Mouse (Mus musculus): ENCODE results near the gene Snx32. TPM values are rescaled to one million over a fixed set of nuclear protein-coding genes. Genes with fewer than 3 reads are reported as not detected.
A peak's percentile ranks its signal among the peaks of the same experiment; 100 is the strongest.

Gene Snx32
- polyA plus RNA-seq, 1 experiment from 2014 or later, result 8.7 TPM

DNA sequence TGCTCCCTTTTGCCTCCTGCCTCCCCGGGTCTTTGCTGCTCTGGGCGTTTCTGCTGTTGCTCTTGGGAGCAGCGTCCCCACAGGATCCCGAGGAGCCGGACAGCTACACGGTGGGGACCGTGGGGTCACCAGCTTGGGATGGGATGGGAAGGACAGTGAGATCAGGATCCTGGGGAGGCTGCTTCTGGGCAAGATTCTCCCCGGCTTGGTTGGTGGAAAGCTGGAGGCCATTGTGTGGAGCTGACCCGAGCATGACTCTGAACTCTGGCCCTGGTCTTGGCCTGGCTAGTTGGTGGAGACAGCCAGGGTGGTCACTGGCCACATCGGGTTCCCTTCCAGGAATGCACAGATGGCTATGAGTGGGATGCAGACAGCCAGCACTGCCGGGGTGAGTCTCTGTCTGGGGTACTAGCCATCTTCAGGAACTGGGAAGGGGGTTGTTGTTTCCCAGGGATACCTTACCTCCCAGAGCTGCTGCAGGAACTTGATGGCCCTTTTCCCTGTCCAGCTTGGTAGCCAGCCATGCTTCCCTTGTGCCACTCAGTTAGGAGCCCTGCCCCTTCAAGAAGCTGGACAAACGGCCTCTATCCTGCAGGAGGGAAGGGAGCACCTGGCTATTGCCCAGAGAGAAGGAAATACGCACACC lies 35.1 kb downstream of the Snx32 start:
- Histone ChIP-seq H3K36me3 (replicated peaks; ENCODE audit: control insufficient read depth, insufficient read depth, low read depth, low read length) (no peaks in the 10 kb centered on the region), H3K4me3 (ENCODE audit: low read depth, low read length) (peak overlapping the region; percentile 67), H3K9ac (replicated peaks; ENCODE audit: low read length) (peak overlapping the region; percentile 86), H3K9me3 (replicated peaks; ENCODE audit: control insufficient read depth, low read length) (no peaks in the 10 kb centered on the region), H3K4me2 (ENCODE audit: low read depth, low read length) (peak overlapping the region; percentile 79), H3K4me1 (ENCODE audit: control insufficient read depth, insufficient read depth, low read length) (no peaks in the 10 kb centered on the region), H3K27me3 (ENCODE audit: control insufficient read depth, insufficient read depth, low read length) (no peaks in the 10 kb centered on the region), H3K27ac (replicated peaks; ENCODE audit: low read depth, low read length) (peak overlapping the region; percentile 82)
- DNase-seq (ENCODE audit: low spot score) (no peak), ATAC-seq (replicated peaks; ENCODE audit: insufficient number of reproducible peaks, low FRiP score, low TSS enrichment, low read depth) (peak; percentile 10; the same call in 1 of the 2 replicates)
- WGBS, result 17% methylated on average over 13 of the region's 13 CpGs

DNA sequence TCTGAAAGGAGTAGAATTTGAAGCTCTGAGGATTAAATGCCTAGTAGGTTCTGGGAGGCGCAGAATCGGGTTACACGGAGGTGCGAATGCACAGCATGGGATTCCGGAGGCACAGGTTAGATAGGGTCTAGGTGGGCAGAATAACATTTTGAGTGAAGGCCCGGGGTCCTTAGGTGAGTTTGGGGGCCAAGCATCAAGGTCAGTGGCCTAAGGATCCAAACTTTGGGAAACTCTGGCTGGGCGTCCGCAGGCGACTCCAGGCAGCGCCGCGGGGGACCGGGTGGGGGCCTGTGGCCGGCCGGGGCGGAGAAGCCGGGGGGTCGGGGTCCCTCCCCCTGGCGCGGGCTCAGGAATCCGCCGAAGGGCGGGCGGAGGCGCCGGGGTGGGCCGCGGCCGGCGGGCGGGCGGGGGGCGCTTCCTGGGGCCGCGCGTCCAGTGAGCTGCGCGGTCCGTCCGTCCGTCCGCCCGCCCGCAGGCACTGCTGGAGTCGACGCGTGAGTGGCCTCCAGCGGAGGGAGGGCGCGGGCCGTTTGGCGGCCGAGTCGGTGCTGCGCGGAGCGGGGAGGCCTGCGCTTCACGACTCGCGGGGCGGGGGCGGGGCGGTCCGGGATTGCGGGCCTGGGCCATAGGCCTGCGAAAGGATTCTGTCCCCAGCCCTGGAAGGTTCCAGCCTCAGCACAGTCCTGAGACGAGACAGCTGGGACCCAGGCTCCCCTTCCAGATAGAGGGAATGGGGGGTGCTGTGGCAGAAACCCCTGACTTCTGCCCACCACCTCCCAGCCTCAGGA lies 35.9 kb downstream of the Snx32 start:
- under 1% methylated on average over 55 of the region's 68 CpGs for WGBS
- peak overlapping the region; percentile 79 for H3K4me2 ChIP-seq (ENCODE audit: low read depth, low read length)
- no peaks in the 10 kb centered on the region for H3K36me3 ChIP-seq (replicated peaks; ENCODE audit: control insufficient read depth, insufficient read depth, low read depth, low read length)
- peak overlapping the region; percentile 86 for H3K9ac ChIP-seq (replicated peaks; ENCODE audit: low read length)
- DNase-seq (ENCODE audit: low spot score) (peak; percentile 59), ATAC-seq (replicated peaks; ENCODE audit: insufficient number of reproducible peaks, low FRiP score, low TSS enrichment, low read depth) (peak; percentile 68)
- no peaks in the 10 kb centered on the region for H3K4me1 ChIP-seq (ENCODE audit: control insufficient read depth, insufficient read depth, low read length)
- H3K9me3 ChIP-seq (replicated peaks; ENCODE audit: control insufficient read depth, low read length), result no peaks in the 10 kb centered on the region
- H3K4me3 ChIP-seq (ENCODE audit: low read depth, low read length), result peak overlapping the region; percentile 67
- no peaks in the 10 kb centered on the region for H3K27me3 ChIP-seq (ENCODE audit: control insufficient read depth, insufficient read depth, low read length)
- H3K27ac ChIP-seq (replicated peaks; ENCODE audit: low read depth, low read length), result peak overlapping the region; percentile 82

DNA sequence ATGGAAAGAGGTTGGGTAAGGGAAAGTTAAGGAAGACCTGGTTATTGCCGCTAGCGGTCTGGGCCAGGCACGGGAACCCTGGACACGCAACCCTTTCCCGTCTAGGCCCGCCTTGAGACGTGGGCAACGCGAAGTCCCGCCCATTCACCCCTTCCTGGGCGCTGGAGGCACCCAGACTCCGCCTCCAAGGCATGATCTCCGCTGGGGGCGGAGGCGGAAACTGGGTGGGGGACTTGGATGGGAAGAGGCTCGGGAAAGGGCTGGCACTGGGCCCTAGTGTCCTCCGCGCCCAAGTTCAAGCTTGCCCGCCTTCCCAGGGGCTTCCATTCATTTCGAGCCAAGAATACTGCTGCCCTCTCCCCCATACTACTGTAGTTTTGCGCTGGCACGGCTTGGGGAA lies 36.6 kb downstream of the Snx32 start, which contains the start of gene Efemp2:
Gene Efemp2 (plus strand): TSS at position 235 of the 400 bp plus-strand sequence.
- peak within 1 kb of the TSS; percentile 67 for H3K4me3 ChIP-seq (ENCODE audit: low read depth, low read length)
- H3K27ac ChIP-seq (replicated peaks; ENCODE audit: low read depth, low read length), result peak within 1 kb of the TSS; percentile 82
- no peaks in the 10 kb centered on the region for H3K9me3 ChIP-seq (replicated peaks; ENCODE audit: control insufficient read depth, low read length)
- H3K4me2 ChIP-seq (ENCODE audit: low read depth, low read length), result peak within 1 kb of the TSS; percentile 79
- no peaks in the 10 kb centered on the region for H3K36me3 ChIP-seq (replicated peaks; ENCODE audit: control insufficient read depth, insufficient read depth, low read depth, low read length)
- ATAC-seq (replicated peaks; ENCODE audit: insufficient number of reproducible peaks, low FRiP score, low TSS enrichment, low read depth) (peak; percentile 41; the same call in 1 of the 2 replicates), DNase-seq (ENCODE audit: low spot score) (peak; percentile 83)
- no peaks in the 10 kb centered on the region for H3K27me3 ChIP-seq (ENCODE audit: control insufficient read depth, insufficient read depth, low read length)
- peak within 1 kb of the TSS; percentile 86 for H3K9ac ChIP-seq (replicated peaks; ENCODE audit: low read length)
- H3K4me1 ChIP-seq (ENCODE audit: control insufficient read depth, insufficient read depth, low read length), result no peaks in the 10 kb centered on the region
- WGBS, result 1% methylated on average over 22 of the region's 22 CpGs

DNA sequence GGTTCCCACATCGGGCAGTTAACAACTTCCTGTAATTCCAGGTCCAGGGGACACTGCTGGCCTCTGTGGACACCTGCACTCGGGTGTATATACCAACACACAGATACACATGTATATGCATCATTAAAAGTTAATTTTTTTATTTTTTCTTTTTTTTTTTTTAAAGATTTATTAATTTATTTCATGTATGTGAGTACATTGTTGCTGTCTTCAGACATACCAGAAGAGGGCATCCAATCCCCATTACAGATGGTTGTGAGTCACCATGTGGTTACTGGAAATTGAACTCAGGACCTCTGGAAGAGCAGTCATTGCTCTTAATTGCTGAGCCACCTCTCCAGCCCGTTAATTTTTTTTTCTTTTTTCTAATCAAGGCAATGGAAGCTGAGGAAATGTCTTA lies 37.5 kb downstream of the Snx32 start:
- no peak for ATAC-seq (replicated peaks; ENCODE audit: insufficient number of reproducible peaks, low FRiP score, low TSS enrichment, low read depth)
- H3K9me3 ChIP-seq (replicated peaks; ENCODE audit: control insufficient read depth, low read length), result no peaks in the 10 kb centered on the region
- no peaks in the 10 kb centered on the region for H3K36me3 ChIP-seq (replicated peaks; ENCODE audit: control insufficient read depth, insufficient read depth, low read depth, low read length)
- H3K4me1 ChIP-seq (ENCODE audit: control insufficient read depth, insufficient read depth, low read length), result no peaks in the 10 kb centered on the region
- H3K27ac ChIP-seq (replicated peaks; ENCODE audit: low read depth, low read length), result no peak overlapping the region
- WGBS, result 75% methylated on average over 3 of the region's 3 CpGs
- no peak overlapping the region for H3K4me2 ChIP-seq (ENCODE audit: low read depth, low read length)
- DNase-seq (ENCODE audit: low spot score), result no peak
- 0 out of 2 replicates have a peak overlapping the region, but pooled peaks have one; percentile 6 for H3K4me3 ChIP-seq (ENCODE audit: low read depth, low read length)
- H3K27me3 ChIP-seq (ENCODE audit: control insufficient read depth, insufficient read depth, low read length), result no peaks in the 10 kb centered on the region
- H3K9ac ChIP-seq (replicated peaks; ENCODE audit: low read length), result no peak overlapping the region

- WGBS, result 55% methylated on average over 5 of the region's 5 CpGs
- no peak overlapping the region for H3K4me2 ChIP-seq (ENCODE audit: low read depth, low read length)
- H3K36me3 ChIP-seq (replicated peaks; ENCODE audit: control insufficient read depth, insufficient read depth, low read depth, low read length), result no peaks in the 10 kb centered on the region; the same call in 1 of the 2 replicates
- H3K27ac ChIP-seq (replicated peaks; ENCODE audit: low read depth, low read length), result no peak overlapping the region
- no peak overlapping the region for H3K9ac ChIP-seq (replicated peaks; ENCODE audit: low read length)
- H3K4me3 ChIP-seq (ENCODE audit: low read depth, low read length), result no peak overlapping the region
- no peaks in the 10 kb centered on the region for H3K4me1 ChIP-seq (ENCODE audit: control insufficient read depth, insufficient read depth, low read length)
- no peak for DNase-seq (ENCODE audit: low spot score)
- no peaks in the 10 kb centered on the region for H3K27me3 ChIP-seq (ENCODE audit: control insufficient read depth, insufficient read depth, low read length)
- no peaks in the 10 kb centered on the region for H3K9me3 ChIP-seq (replicated peaks; ENCODE audit: control insufficient read depth, low read length)
- ATAC-seq (replicated peaks; ENCODE audit: insufficient number of reproducible peaks, low FRiP score, low TSS enrichment, low read depth), result no peak
These were observed 38.5 kb downstream of the Snx32 start for GRCm38 (mm10) chr19:5471846-5472245.

- Histone ChIP-seq H3K27ac (replicated peaks; ENCODE audit: low read depth, low read length) (no peak within 1 kb of the TSS), H3K4me1 (ENCODE audit: control insufficient read depth, insufficient read depth, low read length) (no peaks in the 10 kb centered on the region), H3K36me3 (replicated peaks; ENCODE audit: control insufficient read depth, insufficient read depth, low read depth, low read length) (peaks cover 5% of the 10 kb centered on the region), H3K4me3 (ENCODE audit: low read depth, low read length) (no peak within 1 kb of the TSS), H3K9ac (replicated peaks; ENCODE audit: low read length) (no peak within 1 kb of the TSS), H3K4me2 (ENCODE audit: low read depth, low read length) (no peak within 1 kb of the TSS), H3K27me3 (ENCODE audit: control insufficient read depth, insufficient read depth, low read length) (no peaks in the 10 kb centered on the region), H3K9me3 (replicated peaks; ENCODE audit: control insufficient read depth, low read length) (no peaks in the 10 kb centered on the region)
- DNase-seq (ENCODE audit: low spot score) (no peak), ATAC-seq (replicated peaks; ENCODE audit: insufficient number of reproducible peaks, low FRiP score, low TSS enrichment, low read depth) (no peak)
- WGBS, result 63% methylated on average over 5 of the region's 5 CpGs
These were observed 42.0 kb downstream of the Snx32 start, which contains the start of gene Ctsw for GRCm38 (mm10) chr19:5468374-5468773. Gene Ctsw (minus strand): TSS chr19:5468507.

GRCm38 (mm10) chr19:5466916-5467500 lies 43.3 kb downstream of the Snx32 start:
- no peak overlapping the region for H3K4me2 ChIP-seq (ENCODE audit: low read depth, low read length)
- no peaks in the 10 kb centered on the region for H3K4me1 ChIP-seq (ENCODE audit: control insufficient read depth, insufficient read depth, low read length)
- H3K27me3 ChIP-seq (ENCODE audit: control insufficient read depth, insufficient read depth, low read length), result no peaks in the 10 kb centered on the region
- peaks cover 5% of the 10 kb centered on the region for H3K36me3 ChIP-seq (replicated peaks; ENCODE audit: control insufficient read depth, insufficient read depth, low read depth, low read length)
- H3K9me3 ChIP-seq (replicated peaks; ENCODE audit: control insufficient read depth, low read length), result no peaks in the 10 kb centered on the region
- H3K4me3 ChIP-seq (ENCODE audit: low read depth, low read length), result no peak overlapping the region
- DNase-seq (ENCODE audit: low spot score) (no peak), ATAC-seq (replicated peaks; ENCODE audit: insufficient number of reproducible peaks, low FRiP score, low TSS enrichment, low read depth) (no peak)
- H3K9ac ChIP-seq (replicated peaks; ENCODE audit: low read length), result no peak overlapping the region
- no peak overlapping the region for H3K27ac ChIP-seq (replicated peaks; ENCODE audit: low read depth, low read length)
- WGBS, result 95% methylated on average over 6 of the region's 6 CpGs
